Mouse (Mus musculus) liver, adult 10 weeks (tissue): ENCODE measurements around the gene Il17a. TPM values are rescaled to one million over a fixed set of nuclear protein-coding genes. Genes with fewer than 3 reads are reported as not detected.

ENCODE experiments used
- polyA plus RNA-seq: library from polyadenylated mRNA; stranded (reverse); fragments of 350-450 nt; fragmentation: Illumina TruSeq; extraction: RNeasy Lipid Tissue Mini Kit (QIAGEN cat#74804); gene quantifications from one replicate; pipeline ENCODE4 v1.2.3, GENCODE M21; 2014; ENCODE audit warnings: low read depth, low replicate concordance

Gene Il17a
- not detected for polyA plus RNA-seq

GRCm38 (mm10) chr1:20730903-20731302 is at the start of gene Il17a:
Gene Il17a, plus strand, starts transcription at chr1:20730905.

Other genes starting within 250 kb of the Il17a start
- 2.8 TPM for gene Pkhd1, start 112.8 kb upstream of the Il17a start, polyA plus RNA-seq
- not detected for gene Il17f, start 59.7 kb downstream of the Il17a start, polyA plus RNA-seq
- gene Mcm3, start 89.4 kb downstream of the Il17a start, polyA plus RNA-seq, result 0.95 TPM
- gene Paqr8, start 159.7 kb downstream of the Il17a start, polyA plus RNA-seq, result 0.40 TPM
- gene Efhc1, start 220.7 kb downstream of the Il17a start, polyA plus RNA-seq, result 0.24 TPM